Mouse (Mus musculus): ENCODE data around the gene Hgfac. TPM values are rescaled to one million over a fixed set of nuclear protein-coding genes. Genes with fewer than 3 reads are reported as not detected.

Hgfac gene
- 0.33 and 0.64 TPM in 2 replicates for polyA plus RNA-seq (2015; fragmentation: Nextera tagmentation; extraction: Ambion mirVana)

DNA sequence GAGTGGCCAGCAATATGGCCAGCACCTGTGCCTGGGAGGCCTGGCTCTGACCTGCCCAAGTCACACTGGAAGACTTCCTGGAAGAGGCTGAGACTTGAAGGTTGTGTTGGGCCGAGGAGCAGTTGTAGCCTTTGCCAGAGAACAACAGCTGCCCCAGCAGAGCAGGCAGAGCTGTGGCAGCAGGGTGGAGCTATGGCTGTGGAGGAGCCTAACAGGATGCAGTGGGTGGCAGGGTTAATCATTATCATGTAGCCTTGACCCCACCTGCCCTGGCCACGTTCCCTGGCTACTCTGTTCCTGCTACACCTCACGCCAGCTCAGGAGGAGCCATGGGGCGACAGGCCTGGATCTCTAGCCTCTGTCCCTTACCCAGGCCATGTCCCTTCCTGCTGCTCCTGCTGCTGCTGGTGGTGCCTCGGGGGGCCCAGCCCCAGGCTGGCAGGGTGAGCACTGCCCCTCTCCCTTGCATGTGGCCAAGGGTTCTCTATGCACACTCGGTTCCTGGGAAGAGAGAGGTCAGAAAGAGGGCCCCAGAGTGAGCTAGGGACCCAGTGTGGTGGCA, at the start of gene Hgfac:
Gene Hgfac (plus strand): TSS at position 242 of the 562 bp plus-strand sequence.

DNA sequence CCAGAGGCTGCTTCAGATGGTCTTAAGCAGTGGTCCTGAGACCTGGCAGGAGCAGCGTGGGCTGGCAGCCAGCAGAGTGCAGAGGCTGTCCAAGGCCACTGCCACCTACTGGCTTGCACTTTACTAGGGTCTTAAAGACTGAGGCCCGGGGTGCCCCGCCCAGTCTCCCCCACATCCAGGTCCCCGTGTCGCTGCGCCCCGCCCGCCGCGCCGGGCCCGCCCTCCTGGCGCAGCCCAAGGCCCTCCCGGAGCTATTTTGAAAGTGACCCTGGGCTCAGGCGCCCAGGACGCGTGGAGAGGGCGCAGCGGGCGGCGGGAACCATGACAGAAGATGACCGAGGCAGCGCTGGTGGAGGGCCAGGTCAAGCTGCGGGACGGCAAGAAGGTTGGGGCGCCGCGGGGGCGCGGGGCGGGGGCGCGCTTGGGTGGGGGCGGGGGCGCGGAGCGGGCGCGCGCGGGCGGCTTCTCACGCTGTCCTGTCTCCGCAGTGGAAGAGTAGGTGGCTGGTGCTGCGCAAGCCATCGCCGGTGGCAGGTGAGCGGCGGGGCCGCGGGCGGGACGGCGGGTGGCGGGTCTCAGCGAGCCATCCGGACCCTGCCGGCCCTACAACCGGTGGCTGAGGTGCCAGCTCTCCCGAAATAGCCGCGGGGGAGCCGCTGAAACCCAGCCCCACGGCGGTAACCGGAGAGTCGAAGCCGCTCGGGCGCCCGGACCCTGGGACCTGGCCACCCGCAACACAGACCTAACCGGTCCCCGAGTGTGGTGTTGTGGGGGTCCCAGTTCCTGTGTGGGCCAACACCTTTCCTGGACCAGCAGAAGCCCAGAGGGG, 15.5 kb downstream of the Hgfac start, which contains the start of gene Dok7:
Gene Dok7 (plus strand): TSS at position 163 of the 829 bp plus-strand sequence.

Small RNAs within 50 kb of the gene (microRNA-seq; reads per million reads assigned to microRNA genes)
- 1.1 to 2.7 reads per million in 2 experiments for gene Mir3097

Other genes starting within 250 kb of the Hgfac start
- 0.11 TPM in 1 of 2 replicates, not detected in the other for gene Msantd1, start 133.5 kb upstream of the Hgfac start, polyA plus RNA-seq (2015; fragmentation: Nextera tagmentation; extraction: Ambion mirVana)
- gene Rgs12, start 92.1 kb upstream of the Hgfac start, polyA plus RNA-seq (2015; fragmentation: Nextera tagmentation; extraction: Ambion mirVana): 17.5 TPM in 2 replicates
- 16.3 and 17.0 TPM in 2 replicates for gene Dok7, start 15.3 kb downstream of the Hgfac start, polyA plus RNA-seq (2015; fragmentation: Nextera tagmentation; extraction: Ambion mirVana)
- 63.0 and 74.7 TPM in 2 replicates for gene Lrpap1, start 64.3 kb downstream of the Hgfac start, polyA plus RNA-seq (2015; fragmentation: Nextera tagmentation; extraction: Ambion mirVana)
- not detected in 2 replicates for gene Adra2c, start 236.8 kb downstream of the Hgfac start, polyA plus RNA-seq (2015; fragmentation: Nextera tagmentation; extraction: Ambion mirVana)